Mouse (Mus musculus): ENCODE data around the gene Pdzd3.

DNA sequence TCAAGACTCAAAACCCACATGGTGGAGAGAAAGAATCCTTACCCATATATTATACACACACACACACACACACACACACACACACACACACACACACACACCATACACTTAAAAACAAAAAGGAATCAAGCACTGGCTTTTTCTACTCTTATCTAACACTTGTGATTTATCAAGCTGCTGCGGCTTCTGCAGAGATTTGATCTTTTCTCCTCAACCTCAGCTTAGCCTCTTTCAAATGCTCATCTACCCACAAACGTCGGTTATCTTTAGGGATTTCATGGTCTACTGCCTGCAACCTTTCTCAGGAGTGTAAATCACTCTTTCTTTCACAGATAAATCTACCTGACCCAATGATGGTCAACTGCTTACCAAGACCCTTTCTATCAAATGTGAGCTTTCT lies 50.8 kb downstream of the Pdzd3 start:
- TF ChIP-seq MYOD1 (IDR thresholded peaks at IDR 0.05; ENCODE audit: control insufficient read depth in 1 of 3, insufficient read length in 2 of 3, low read depth in 2 of 3) (no peak), POLR2A (IDR thresholded peaks at IDR 0.05; ENCODE audit: insufficient read length, low read depth) (no peak), TCF12 (IDR thresholded peaks at IDR 0.05; ENCODE audit: insufficient read depth, poor library complexity, severe bottlenecking) (no peak), MAX (IDR thresholded peaks at IDR 0.05; ENCODE audit: low read depth) (no peak)

Data from myocyte (in vitro differentiated cells).